Mouse (Mus musculus) bone marrow, adult 2 months (tissue): Measurements from ENCODE around the gene Flrt2.

Experiments
- CTCF ChIP-seq: fragments of 200-500 bp; IDR thresholded peaks from 2 replicates; pipeline ENCODE4 v1.5.1; 2011; ENCODE audit warnings: low read length, control low read depth; ENCODE audit not compliant: control insufficient read depth, insufficient read depth
- POLR2A ChIP-seq: fragments of 200-500 bp; IDR thresholded peaks from 2 replicates; pipeline ENCODE4 v1.6.1; 2011; ENCODE audit warnings: low read depth, mild to moderate bottlenecking, control low read depth, low read length, borderline replicate concordance; ENCODE audit not compliant: control insufficient read depth

DNA sequence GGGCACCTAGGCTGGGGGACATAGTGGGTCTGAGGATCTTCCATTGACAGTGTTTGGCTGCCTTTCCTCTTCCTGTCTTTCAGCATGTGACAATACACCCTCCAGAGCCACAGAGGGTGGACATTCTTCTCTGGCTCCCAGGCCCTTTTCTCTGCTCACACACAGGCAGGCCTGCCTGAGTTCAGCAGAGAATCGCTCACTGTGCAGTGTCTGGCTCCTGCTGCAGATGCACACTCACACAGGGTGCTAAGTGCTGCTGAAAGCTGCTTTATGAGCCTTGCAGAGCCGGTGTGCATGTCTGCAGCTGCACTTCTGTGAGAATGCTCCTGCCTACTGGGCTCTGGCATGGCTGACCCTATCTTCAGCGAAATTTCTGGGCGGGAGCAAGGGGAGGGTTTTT is 52.3 kb downstream of the Flrt2 start:
- no peak for TF ChIP-seq CTCF
- no peak for TF ChIP-seq POLR2A
